Mouse (Mus musculus): Measurements from ENCODE around the gene Exoc6b.

DNA sequence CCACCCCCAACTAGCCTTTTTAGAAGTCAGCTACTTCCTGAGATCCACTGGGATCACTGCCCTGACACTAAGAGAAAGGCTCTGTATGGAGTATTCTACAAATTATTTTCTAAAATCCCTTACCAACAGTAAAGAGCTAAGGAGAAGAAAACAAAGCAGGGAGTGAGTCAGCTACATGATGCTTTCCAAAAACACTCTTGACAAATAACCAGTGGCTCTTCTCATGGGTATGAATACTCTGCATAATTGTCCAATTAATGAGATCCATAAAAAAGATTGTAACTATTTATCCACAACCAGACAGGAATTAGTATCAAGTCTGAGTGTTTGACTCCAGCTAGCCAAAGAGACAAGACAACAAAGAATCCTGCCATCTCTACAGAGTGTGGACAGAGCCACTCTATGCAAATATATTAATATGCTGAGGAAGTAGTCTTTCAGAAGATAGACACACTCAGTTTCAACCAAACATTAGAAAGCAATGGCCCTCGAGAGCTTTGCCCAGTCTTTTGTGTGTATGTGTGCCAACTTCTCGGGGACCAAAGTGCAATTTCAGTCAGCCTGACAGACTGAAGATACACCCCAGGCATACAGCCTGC is 263.1 kb downstream of the Exoc6b start:
- TF ChIP-seq CTCF (IDR thresholded peaks at IDR 0.05) (no peak), POLR2A (IDR thresholded peaks at IDR 0.05; ENCODE audit: insufficient read depth, low read depth, low read length) (no peak), EP300 (IDR thresholded peaks at IDR 0.05; ENCODE audit: insufficient read depth, low read depth, low read length) (no peak)

Measured in heart, adult 2 months (tissue).